Mouse (Mus musculus): ENCODE results near the gene Tmem184b. TPM values are rescaled to one million over a fixed set of nuclear protein-coding genes. Genes with fewer than 3 reads are reported as not detected.

Gene Tmem184b
- 29.4 and 31.3 TPM in 2 replicates for polyA plus RNA-seq (2015; fragmentation: Nextera tagmentation; extraction: Ambion mirVana)

DNA sequence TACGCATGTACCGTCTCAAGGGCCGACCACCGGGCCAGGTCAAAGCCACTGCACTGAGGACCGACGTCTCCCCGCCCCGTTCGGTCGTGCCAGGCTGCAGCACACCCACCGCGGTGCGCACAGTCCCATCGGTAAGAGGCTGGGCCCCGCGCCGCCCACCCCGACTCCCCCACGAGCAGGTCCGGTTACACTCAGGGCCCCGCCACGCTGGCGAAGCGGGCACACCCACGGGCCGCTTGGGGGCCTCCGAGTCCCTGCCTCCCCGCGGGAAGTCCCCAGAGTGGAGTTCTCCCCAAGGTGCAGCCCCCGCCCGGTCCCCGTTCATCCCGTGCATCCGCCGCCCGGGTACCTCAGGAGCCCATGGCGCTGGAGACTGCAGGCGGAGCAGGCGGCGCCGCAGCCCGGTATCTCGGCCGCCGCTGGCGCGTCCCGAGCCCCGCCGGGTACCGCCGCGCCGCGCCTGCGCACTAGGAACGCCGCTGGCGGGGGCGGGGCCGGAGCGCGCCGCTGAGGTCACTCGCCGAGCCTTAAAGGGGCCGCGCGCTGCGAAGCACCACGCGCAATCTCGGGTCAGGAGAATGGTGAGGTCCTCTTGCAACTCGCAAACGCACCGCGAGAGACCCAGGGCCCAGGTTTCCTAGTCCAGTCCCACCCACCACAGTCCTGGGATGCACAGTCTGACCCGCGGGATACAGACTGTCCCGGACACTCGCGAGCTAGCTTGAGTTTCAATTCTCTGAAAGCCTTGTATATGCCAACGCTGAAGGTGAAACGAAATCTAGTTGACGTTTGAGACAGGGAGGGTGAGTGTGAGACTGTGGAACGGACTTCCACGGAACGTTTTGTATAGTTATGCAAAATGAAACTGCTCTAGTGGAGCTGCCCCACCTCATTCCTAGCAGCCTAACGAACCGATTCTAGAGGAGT lies at the start of gene Tmem184b:
Gene Tmem184b, minus strand, starts transcription at position 734 of the 927 bp plus-strand sequence.
- H3K9me3 ChIP-seq (replicated peaks) = no peaks in the 10 kb centered on the region
- peak within 1 kb of the TSS; percentile 90 for H3K4me2 ChIP-seq
- peak within 1 kb of the TSS; percentile 95 for H3K9ac ChIP-seq
- whole genome bisulfite sequencing = under 1% methylated on average over 89 of the region's 90 CpGs
- H3K4me1 ChIP-seq = peaks cover 31% of the 10 kb centered on the region
- no peaks in the 10 kb centered on the region for H3K36me3 ChIP-seq (ENCODE audit: poor library complexity, severe bottlenecking)
- peak within 1 kb of the TSS; percentile 93 for H3K4me3 ChIP-seq
- peaks cover 6% of the 10 kb centered on the region for H3K27me3 ChIP-seq
- peak within 1 kb of the TSS; percentile 65 for H3K27ac ChIP-seq
- ATAC-seq = peak; percentile 93

DNA sequence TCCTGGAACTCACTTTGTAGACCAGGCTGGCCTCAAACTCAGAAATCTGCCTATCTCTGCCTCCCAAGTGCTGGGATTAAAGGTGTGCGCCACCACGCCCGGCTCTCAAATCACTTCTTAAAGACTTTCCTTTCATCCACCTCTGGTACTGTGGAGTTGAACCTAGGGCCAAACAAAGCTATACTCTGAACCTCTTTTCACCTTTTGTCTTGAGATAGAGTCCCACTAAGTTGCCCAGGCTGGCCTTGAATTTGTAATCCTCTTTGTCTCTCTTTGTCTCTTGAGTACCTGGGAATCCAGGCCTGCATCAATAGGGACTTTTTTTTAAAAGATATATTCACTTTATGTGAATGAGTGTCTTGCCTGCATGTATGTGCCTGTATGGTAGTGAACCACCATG lies 44.7 kb upstream of the Tmem184b start:
- no peak overlapping the region for H3K9ac ChIP-seq
- H3K27me3 ChIP-seq = no peaks in the 10 kb centered on the region
- no peak for ATAC-seq
- no peaks in the 10 kb centered on the region for H3K36me3 ChIP-seq (ENCODE audit: poor library complexity, severe bottlenecking)
- no peak overlapping the region for H3K27ac ChIP-seq
- H3K4me1 ChIP-seq = no peaks in the 10 kb centered on the region
- H3K4me2 ChIP-seq = no peak overlapping the region
- 93% methylated on average over 3 of the region's 3 CpGs for WGBS
- H3K4me3 ChIP-seq = no peak overlapping the region
- no peaks in the 10 kb centered on the region for H3K9me3 ChIP-seq (replicated peaks)

DNA sequence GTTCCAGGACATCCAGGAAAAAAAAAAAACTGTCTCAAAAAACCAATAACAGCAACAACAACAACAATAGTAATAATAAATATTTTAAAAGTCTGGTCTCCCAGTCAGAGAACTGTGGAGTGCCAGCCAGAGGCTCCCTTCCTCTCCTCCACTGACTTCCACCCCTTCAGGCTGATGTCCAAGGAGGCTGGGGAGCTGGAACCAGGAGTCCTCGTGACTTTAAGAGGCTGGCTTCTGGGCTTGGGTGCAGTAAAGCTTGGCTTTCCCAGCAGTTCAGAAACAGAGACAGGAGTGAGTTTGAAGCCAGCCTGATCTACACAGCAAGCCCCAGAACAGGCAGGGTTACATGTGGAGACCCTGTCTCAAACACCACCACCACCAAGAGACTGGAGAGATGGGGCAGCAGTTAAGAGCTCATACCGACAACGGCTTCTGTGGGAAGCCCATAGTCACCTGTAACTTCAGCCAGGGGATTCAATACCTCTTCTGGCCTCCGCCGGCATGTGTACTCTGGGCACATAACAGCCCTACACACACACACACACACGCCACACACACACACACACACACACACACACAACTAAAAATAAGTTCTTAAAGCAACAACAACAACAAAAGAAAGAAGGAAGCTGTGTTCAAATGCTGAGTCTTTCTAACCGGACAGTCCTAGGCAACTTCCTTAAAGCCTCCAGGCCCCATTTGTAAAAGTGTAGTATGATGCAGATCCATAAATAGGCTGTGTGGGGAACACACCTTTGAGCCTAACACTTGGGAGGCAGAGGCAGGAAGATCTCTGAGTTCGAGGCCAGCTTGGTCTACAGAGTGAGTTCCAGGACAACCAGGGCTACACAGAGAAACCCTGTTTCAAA lies 42.7 kb upstream of the Tmem184b start:
- Histone ChIP-seq H3K4me2 (no peak overlapping the region), H3K4me1 (peaks cover 9% of the 10 kb centered on the region), H3K9me3 (replicated peaks) (no peaks in the 10 kb centered on the region), H3K27me3 (no peaks in the 10 kb centered on the region), H3K9ac (no peak overlapping the region), H3K27ac (no peak overlapping the region), H3K36me3 (ENCODE audit: poor library complexity, severe bottlenecking) (no peaks in the 10 kb centered on the region), H3K4me3 (no peak overlapping the region)
- no peak for ATAC-seq
- WGBS = 84% methylated on average over 8 of the region's 8 CpGs

DNA sequence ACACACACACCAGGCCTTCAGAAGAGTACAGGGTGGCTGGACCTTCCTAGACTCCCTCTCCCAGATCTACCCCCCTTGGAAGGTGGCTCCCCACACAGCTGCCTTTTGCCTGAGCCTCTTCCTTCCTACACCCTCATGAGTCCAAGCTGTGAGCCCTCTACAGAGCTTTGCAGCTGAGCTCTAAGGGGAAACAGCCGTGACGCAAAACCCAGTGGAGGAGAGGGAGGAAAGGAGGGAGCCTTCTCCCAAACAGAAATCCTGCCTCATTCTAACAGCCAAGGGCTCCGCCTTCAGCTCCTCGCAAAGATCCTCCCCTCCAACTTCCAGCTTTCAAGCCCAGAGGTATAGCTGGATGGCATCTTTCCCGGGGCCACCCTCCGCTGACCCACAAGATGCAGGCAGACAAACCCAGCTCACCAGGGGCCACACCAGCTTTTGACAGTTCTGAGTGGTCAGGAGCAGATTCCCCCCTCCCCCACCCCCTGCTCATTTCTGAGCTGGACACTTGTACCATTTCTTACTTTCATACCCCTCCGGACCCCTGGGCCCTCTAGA lies 40.6 kb upstream of the Tmem184b start:
- H3K4me1 ChIP-seq = peaks cover 28% of the 10 kb centered on the region
- H3K27ac ChIP-seq = no peak overlapping the region
- no peak overlapping the region for H3K4me3 ChIP-seq
- no peak overlapping the region for H3K4me2 ChIP-seq
- H3K27me3 ChIP-seq = no peaks in the 10 kb centered on the region
- H3K9ac ChIP-seq = no peak overlapping the region
- no peaks in the 10 kb centered on the region for H3K9me3 ChIP-seq (replicated peaks)
- H3K36me3 ChIP-seq (ENCODE audit: poor library complexity, severe bottlenecking) = no peaks in the 10 kb centered on the region
- WGBS = 54% methylated on average over 7 of the region's 7 CpGs
- ATAC-seq = no peak

DNA sequence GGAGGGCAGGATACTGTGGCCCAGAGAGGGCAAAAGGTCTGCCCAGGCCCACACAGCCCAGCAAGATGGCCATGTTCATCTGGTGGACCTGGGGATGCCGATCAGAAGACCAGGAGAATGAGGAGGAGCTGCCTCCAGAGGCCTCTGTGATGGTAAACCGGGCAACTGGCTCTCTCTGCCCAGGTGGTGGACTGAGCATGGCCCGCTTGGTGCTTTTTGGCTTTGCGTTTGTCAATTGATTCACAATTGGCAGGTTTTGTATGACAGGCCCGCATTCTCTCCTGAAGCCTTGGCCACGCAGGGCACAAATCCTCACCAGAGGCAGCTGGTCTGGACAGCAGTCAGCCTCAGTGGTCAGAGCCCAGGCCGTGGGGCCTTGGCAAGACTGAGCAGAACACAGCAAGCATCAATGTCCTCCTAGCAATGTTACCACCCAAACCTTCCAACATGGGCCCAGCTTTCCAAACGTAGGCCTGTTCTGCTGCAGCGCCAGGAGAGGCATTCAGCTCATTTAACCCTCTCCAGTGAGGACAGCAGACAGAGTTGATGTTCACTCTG lies 39.7 kb upstream of the Tmem184b start:
- no peak for ATAC-seq
- Histone ChIP-seq H3K4me3 (no peak overlapping the region), H3K4me2 (no peak overlapping the region), H3K27ac (no peak overlapping the region; the same call in 1 of the 2 replicates), H3K36me3 (ENCODE audit: poor library complexity, severe bottlenecking) (peaks cover 8% of the 10 kb centered on the region), H3K9me3 (replicated peaks) (no peaks in the 10 kb centered on the region), H3K4me1 (peaks cover 37% of the 10 kb centered on the region), H3K9ac (no peak overlapping the region; the same call in 1 of the 2 replicates), H3K27me3 (no peaks in the 10 kb centered on the region)
- WGBS = 78% methylated on average over 9 of the region's 9 CpGs

DNA sequence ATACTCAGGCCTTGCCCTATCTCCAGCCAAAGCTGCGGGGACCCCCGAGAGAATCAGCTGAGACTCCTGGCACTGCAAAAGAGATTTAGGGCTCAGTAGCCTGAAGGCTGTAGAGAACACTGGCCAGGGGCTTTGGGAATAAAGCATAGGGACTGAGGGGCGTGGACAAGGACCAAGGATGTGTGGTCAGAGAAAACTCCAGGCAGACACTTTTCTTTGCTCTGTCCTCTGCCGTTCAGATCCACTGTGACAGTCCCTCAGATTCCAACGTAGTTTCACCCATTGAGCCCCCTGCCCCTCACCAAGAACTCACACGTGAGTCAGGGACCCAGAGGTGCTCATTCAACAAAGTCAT lies 38.9 kb upstream of the Tmem184b start:
- Histone ChIP-seq H3K36me3 (ENCODE audit: poor library complexity, severe bottlenecking) (peaks cover 16% of the 10 kb centered on the region), H3K4me2 (peak overlapping the region; percentile 95), H3K27ac (peak overlapping the region; percentile 98), H3K27me3 (no peaks in the 10 kb centered on the region), H3K9ac (peak overlapping the region; percentile 100), H3K4me3 (peak overlapping the region; percentile 95), H3K4me1 (peaks cover 45% of the 10 kb centered on the region), H3K9me3 (replicated peaks) (no peaks in the 10 kb centered on the region)
- WGBS = under 1% methylated on average over 6 of the region's 6 CpGs
- peak; percentile 39; the same call in 1 of the 2 replicates for ATAC-seq

DNA sequence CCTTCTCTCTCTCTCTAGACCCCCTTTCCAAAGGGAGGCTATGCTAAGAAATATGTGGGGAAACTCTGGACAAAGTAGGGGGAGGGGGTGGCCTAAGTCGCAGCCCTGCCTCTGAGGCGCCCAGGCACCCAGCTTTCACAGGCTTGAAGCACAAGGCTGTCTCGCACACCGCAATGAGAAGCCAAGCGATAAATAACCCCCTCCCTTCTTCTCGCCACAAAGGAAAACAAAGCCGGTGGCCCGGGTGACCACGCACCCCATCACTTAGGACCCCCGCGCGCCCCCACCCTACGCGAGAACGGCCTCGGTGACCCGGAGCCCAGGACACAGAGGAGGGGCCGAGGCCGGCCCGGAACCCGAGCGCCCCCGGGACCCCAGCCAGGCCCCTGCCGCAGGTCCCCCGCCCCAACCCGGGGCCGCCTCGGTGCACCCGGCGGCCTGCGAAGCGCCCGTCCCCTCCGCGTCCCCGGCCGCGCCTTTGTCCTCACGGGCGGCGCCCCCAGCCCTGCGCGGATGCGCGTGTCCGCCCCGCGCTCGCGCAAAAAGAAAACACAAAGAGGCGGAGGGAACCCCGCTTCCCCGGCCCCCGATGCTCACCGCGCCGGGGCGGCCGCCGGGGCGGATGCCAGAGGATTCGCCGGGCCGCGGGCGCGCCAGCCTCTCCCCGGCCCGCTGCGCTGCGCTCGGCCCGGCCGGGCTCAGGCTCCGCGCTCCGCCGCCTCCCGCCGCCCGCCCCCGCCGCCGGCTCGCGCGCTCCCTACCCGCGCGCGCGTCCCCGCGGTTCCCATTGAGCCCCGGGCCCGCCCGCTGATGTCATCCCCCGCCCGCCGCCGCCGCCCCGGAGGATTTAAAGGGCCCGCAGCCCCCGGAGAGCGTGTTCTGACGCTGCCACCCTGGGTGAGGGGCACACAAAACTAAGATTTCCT lies 38.2 kb upstream of the Tmem184b start:
- Histone ChIP-seq H3K4me1 (peaks cover 52% of the 10 kb centered on the region), H3K4me2 (peak overlapping the region; percentile 95), H3K4me3 (peak overlapping the region; percentile 95), H3K36me3 (ENCODE audit: poor library complexity, severe bottlenecking) (peaks cover 23% of the 10 kb centered on the region), H3K27ac (peak overlapping the region; percentile 98), H3K27me3 (no peaks in the 10 kb centered on the region), H3K9me3 (replicated peaks) (no peaks in the 10 kb centered on the region), H3K9ac (peak overlapping the region; percentile 100)
- WGBS = under 1% methylated on average over 65 of the region's 107 CpGs
- peak; percentile 77 for ATAC-seq

DNA sequence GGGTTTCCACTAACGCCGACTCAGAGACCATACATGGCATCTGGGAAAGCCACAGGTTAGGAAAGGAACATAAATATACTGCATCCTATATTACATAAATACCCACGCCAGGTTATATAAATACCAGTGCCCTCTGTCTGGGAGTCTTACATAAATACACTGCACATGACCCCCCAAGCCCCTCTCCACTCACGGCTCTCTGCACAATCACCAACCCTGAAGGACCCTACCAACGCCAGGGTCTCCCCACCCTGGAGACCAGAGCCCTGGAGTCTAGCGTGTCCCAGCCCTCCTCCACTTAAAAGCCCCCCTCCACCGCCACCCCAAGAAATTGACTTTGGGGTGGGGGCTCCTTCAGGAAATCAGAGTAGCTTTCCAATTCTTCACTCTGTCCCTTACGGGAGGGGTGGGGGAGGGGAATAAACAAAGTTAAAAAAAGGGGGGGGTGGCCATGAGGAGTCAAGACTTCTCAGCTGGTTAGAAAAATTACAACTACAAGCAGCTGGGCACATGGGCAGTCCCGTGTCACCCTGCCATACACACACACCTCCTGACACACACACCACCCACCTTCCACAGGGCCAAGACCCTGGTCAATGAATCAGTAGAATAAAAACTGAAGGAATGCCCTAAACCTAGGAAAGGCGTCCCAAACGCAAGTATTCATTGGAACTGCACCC lies 37.4 kb upstream of the Tmem184b start:
- H3K4me2 ChIP-seq = peak overlapping the region; percentile 95
- H3K9ac ChIP-seq = peak overlapping the region; percentile 100
- H3K27ac ChIP-seq = peak overlapping the region; percentile 98
- peak overlapping the region; percentile 95 for H3K4me3 ChIP-seq
- H3K36me3 ChIP-seq (ENCODE audit: poor library complexity, severe bottlenecking) = peaks cover 31% of the 10 kb centered on the region
- peak; percentile 29; the same call in 1 of the 2 replicates for ATAC-seq
- H3K4me1 ChIP-seq = peaks cover 60% of the 10 kb centered on the region
- no peaks in the 10 kb centered on the region for H3K9me3 ChIP-seq (replicated peaks)
- WGBS = 18% methylated on average over 11 of the region's 11 CpGs
- H3K27me3 ChIP-seq = no peaks in the 10 kb centered on the region

DNA sequence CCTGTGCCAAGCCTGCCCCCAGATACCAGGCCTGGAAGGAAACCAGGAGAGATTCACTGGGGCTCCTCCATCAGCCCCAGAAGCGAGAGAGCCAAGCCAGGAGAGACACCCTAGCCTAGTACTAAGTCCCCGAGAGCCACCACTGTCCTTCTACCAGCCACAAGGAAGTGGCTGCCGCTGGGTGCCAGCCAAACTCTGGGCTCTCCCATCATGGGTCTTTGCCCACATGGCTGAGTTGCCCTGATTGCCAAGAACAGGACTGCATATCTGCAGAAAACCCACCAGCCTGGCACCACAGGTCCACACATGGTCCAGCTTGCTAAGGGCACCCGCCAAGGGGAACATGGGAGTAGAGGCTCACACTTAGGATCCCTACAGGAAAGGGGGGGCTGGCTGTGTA lies 36.9 kb upstream of the Tmem184b start:
- H3K36me3 ChIP-seq (ENCODE audit: poor library complexity, severe bottlenecking) = peaks cover 36% of the 10 kb centered on the region
- H3K27me3 ChIP-seq = no peaks in the 10 kb centered on the region
- 59% methylated on average over 4 of the region's 4 CpGs for WGBS
- H3K4me3 ChIP-seq = peak overlapping the region; percentile 95
- H3K4me1 ChIP-seq = peaks cover 65% of the 10 kb centered on the region
- H3K9ac ChIP-seq = peak overlapping the region; percentile 100
- no peaks in the 10 kb centered on the region for H3K9me3 ChIP-seq (replicated peaks)
- ATAC-seq = no peak; the same call in 1 of the 2 replicates
- H3K4me2 ChIP-seq = peak overlapping the region; percentile 95
- 0 out of 2 replicates have a peak overlapping the region, but pooled peaks have one; percentile 14 for H3K27ac ChIP-seq

DNA sequence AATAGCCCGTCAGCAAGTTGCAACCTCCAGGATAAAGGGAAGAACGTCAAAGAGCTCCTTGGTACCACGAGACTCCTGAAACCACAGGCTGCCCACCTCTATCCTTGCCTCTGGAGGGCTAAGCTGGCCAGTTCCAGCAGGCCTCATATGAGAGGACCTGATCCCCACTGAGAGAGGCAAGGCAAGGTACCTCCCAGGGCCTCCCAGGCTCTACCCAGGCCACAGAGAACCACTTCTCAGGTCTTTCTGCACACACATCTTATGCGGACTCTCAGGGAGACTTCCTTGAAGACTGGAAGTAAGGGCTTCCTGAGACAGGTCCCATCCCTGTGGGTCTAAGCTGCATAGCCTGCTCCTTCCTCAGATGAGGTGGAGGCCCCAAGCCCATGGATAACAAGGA lies 36.0 kb upstream of the Tmem184b start:
- peak overlapping the region; percentile 95 for H3K4me2 ChIP-seq
- H3K4me1 ChIP-seq = peaks cover 72% of the 10 kb centered on the region
- peaks cover 45% of the 10 kb centered on the region for H3K36me3 ChIP-seq (ENCODE audit: poor library complexity, severe bottlenecking)
- peak overlapping the region; percentile 100 for H3K9ac ChIP-seq
- peak overlapping the region; percentile 95 for H3K4me3 ChIP-seq
- ATAC-seq = no peak
- H3K27me3 ChIP-seq = no peaks in the 10 kb centered on the region
- no peaks in the 10 kb centered on the region for H3K9me3 ChIP-seq (replicated peaks)
- WGBS = 84% methylated on average over 4 of the region's 4 CpGs
- H3K27ac ChIP-seq = no peak overlapping the region
